Mouse (Mus musculus) 3T3-L1 (cell line): ENCODE data around the gene Brd9.
"Not testable (repeated sequence)": the region's sequence is repeated elsewhere in the genome, so short reads cannot be mapped to it uniquely, and the experiment has no call there.

Experiments
- DNase-seq: peaks from one replicate; pipeline ENCODE4 v3.0.0-alpha.2; 2015; ENCODE audit warnings: low read depth, low spot score

Brd9 gene

DNA sequence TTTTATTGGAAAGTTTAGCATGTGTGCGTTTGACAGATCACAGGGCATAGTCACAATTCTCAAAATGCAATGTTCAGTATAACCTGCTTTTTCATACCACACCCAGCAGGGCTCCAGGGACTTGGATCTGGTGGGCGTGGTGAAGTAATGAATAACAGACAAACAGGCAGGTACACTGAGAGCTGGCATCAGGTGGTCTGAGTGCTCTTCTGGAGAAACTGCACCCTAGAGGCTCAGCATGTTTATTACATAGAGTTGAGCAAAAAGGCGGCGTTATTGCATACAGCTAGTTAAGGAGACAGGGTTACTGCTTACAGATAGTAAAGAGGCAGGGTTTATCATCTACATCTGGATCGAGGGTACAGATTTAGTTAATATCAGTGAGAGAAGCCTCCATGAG lies 52.7 kb downstream of the Brd9 start:
- no peak for DNase-seq

DNA sequence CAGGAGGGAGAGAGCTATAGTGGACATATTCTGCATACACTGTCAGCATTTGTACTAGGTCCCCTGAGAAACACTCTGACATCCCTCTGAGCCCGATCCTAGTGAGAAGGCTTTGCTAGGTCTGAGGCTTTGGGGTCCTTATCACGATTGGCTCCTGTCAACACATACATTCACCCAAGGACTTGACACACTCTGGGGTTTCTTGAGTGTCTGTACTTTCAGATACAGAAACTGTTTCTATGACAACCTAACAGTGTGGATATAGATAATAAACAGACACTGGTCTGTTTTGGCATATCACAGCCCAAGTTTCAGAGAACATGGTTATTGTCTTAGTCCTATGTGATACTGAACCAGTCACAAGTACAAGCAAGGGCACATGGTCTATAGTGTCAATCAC lies 53.1 kb downstream of the Brd9 start:
- DNase-seq, result no peak

DNA sequence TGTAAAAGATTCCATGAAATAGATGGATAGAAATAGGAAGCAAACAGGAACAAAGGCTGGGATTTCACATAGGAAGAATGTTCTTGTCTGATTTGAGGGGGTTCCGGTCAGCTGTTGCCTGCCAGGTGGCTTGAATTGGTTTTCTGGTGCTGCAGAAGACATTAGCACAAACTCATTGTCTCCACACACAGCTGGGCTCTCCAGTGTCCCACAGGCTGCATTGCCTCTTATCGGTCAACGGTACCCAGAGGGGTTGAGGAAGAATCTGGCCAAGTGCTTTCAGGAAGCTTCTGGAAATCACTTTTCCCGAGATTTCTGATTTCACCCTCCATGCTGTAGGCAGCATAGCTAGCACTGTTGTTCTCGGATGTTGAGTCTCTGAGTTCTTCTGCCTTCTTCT lies 53.7 kb downstream of the Brd9 start:
- DNase-seq, result no peak

DNA sequence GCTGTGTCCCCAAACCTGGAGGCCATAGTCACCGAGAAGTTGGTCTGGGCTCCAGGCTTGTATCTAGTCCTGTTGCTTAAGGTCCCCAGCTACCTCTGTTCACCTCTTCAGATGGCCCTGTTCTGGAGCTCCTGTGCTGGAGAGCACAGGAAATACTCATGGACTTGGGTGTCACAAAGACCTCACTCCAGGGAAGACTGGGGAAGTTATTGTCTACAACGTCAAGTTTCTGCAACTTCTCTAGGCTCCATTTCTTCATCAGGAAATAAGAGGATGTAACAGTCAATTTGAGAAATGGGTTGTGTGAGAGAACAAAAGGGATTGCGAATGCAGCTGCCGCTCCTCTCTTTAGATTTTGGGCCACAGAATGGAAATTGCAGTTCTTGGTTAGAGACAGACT lies 58.8 kb downstream of the Brd9 start:
- no peak for DNase-seq

DNA sequence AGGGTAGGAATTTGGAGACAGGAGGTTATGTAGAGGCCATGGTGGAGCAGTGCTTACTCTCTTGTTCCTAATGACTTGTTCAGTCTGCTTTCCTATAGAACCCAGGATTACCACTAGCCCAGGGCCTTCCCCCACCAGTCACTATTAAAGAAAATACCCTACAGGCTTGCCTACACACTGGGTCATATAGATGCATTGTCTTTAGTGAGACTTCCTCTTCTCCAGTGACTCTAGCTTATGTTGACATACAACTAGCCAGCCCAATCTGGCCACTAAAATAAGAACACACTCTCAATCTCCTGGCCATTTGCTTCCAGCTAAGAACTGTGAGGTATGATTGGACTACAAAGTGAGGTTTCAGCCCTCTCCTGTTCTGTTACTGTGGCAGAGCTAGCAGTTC lies 62.9 kb downstream of the Brd9 start:
- no peak for DNase-seq

DNA sequence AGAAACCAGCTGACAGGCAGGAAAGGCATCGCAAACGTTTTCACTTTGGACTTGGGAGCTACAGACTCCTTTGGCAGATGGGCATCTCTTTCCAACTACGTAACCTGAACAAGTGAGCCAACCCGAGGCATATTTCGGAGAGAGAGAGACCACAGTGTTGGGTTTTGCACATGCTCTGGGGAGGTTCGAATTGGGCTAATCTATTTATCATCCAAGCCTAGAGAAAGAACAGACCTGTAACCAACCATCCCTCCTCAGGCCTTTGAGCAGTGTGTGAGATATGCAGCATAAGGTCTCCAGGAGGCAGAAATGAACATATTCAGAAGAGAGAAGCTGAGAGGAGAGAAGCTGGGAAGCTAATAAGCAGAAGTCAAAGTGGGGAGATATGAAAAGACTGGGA lies 63.4 kb downstream of the Brd9 start:
- DNase-seq, result no peak

DNA sequence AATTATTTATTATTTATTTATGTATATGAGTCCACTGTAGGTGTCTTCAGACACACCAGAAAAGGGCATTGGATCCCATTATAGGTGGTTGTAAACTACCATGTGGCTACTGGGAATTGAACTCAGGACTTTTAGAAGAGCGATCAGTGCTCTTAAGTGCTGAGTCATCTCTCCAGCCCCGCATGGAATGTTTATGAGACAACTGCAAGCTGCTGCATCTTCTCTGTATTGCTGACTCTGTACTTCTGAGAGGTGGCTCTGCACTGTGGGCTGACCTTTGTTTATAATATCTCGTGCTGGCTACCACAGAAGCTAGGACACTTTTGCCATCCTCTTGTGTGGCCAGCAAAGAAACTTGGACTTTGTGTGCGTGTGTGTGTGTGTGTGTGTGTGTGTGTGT lies 63.9 kb downstream of the Brd9 start:
- peak; percentile 8 for DNase-seq

DNA sequence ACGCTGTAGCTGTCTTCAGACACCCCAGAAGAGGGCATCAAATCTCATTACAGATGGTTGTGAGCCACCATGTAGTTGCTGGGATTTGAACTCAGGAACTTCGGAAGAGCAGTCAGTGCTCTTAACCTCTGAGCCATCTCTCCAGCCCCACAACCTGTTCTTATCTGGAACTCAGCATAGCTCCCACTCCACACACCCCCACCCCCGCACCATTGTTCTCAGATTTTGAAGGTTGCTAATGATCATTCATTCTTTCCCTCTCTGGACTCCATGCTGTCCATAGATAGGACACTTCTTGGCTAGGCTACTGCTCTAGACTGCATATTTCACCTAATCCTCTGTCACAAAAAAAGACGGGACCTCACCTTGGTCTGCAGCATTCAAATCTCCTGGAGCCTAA lies 69.3 kb downstream of the Brd9 start:
- DNase-seq, result not testable (repeated sequence)

DNA sequence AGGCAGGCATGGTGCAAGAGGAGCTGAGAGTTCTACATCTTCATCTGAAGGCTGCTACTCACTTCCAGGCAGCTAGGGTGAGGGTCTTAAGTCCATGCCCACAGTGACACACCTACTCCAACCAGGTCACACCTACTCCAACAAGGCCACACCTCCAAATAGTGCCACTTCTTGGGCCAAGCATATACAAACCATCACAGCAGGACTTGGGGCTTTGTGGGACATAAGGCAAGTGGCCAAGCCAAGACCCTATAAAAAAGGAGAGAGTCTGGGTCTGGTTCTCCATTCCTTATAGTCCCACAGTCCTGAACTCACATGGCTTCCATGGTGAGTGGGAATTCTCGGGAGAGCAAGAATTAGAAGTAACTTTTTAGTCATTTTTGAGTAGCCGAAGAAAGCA lies 70.6 kb downstream of the Brd9 start:
- DNase-seq, result not testable (repeated sequence)

DNA sequence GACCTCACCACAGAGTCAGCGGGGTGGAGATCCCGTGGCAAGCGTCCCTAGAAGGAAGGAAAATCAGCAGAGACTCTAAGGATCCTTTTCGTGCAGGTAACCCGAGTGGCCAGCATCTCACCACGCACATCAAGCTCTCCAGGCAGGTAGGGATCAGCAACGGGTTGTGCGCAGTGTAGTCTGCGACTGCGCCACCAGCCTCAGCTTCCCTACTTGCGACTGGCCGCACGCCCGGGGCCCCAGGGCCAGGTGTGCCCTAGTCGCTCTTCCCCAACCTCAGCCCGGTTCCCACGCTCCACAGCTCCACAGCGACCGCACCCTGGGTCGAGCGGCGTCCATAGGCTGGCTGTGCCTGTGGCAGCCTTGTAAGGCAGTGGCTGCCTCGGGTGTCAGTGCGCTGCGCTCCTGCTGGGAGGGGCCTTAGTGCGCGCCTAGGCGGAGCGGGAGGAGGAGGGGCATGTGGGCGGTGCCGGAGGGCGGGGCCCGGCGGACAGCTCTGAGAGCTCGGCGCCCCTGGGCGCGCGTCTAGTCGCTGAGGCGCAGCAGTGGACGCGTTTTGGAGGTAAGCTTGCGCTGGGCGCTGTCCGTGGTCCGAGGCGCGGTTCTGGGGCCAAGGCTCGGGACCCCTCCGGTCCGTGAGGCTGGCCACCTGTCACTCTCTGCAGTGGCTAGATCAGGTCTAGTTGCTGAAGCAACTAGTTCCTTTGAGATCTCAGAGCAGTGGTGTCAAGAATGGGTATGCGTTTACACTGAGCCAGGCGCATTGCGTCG lies 71.5 kb downstream of the Brd9 start, which contains the start of gene Tppp:
Gene Tppp, plus strand, starts transcription at position 460 of the 771 bp plus-strand sequence.
- DNase-seq, result no peak

DNA sequence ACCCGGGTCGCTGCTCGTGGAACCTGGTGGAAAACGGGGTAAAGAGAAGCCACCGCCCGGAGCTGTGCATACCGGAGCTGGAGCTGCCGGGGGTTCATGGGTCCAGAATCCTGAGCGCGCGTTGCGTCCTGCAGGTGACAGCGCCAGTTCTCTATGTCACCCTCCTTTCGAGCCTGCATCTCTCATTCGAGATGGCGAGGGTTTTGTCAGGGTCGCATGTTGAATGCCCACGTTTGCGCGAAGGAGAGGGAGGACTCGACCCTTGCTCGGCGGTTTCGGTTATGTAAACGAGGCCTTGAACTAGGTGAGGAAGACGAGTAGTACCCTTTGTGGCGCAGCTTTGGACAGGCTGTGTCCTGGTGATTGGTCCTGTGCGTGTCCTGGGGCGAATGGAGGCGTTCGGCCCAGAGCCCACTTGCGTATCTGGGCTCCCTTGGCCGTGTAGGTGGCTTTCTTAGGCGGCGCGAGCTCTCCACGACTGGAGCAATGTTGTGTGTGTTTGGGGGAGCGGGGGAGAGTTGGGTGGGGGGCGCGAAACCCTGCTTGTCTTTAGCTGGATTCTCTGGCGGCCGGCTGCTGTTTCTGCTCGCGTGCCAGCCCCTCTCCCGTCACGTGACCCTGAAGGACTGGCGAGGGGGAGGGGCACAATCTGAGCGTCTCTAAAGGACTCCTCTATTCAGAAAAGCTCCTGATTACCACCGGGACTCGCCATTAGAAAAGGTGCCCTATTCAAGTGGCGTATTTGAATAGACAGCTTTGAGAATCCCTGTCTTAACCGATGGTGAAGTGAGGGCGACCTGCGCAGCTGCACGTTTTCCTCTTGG lies 72.4 kb downstream of the Brd9 start:
- DNase-seq, result no peak
